Mouse (Mus musculus) lung, embryonic 16.5 days (tissue): Measurements from ENCODE around the gene Dnajb13. TPM values are rescaled to one million over a fixed set of nuclear protein-coding genes. Genes with fewer than 3 reads are reported as not detected.

Experiments
- ATAC-seq: fragments of 200-750 bp; cut with Nextera tagmentation; 2 replicates; pipeline ENCODE4 v1.8.0; 2017; ENCODE audit warnings: low read depth, mild to moderate bottlenecking, moderate library complexity
- H3K27ac ChIP-seq: fragments of 300-500 bp; sonication (generic); 2 replicates; pipeline ENCODE4 v1.5.1; 2014; ENCODE audit warnings: mild to moderate bottlenecking, control low read depth, low read length
- H3K27me3 ChIP-seq: fragments of 300-500 bp; sonication (generic); 2 replicates; pipeline ENCODE4 v1.6.1; 2014; ENCODE audit warnings: low read depth, low read length, mixed read lengths; ENCODE audit not compliant: control insufficient read depth, insufficient read depth
- H3K36me3 ChIP-seq: fragments of 300-500 bp; sonication (generic); 2 replicates; pipeline ENCODE4 v1.6.1; 2014; ENCODE audit warnings: low read length; ENCODE audit not compliant: control insufficient read depth, insufficient read depth
- H3K4me1 ChIP-seq: fragments of 300-500 bp; sonication (generic); replicated peaks from 2 replicates; pipeline ENCODE4 v1.6.1; 2014; ENCODE audit warnings: low read length, mixed read lengths; ENCODE audit not compliant: control insufficient read depth, insufficient read depth
- H3K4me2 ChIP-seq: fragments of 300-500 bp; sonication (generic); 2 replicates; pipeline ENCODE4 v1.6.1; 2014; ENCODE audit warnings: low read depth, low read length, control low read depth
- H3K4me3 ChIP-seq: fragments of 300-500 bp; sonication (generic); 2 replicates; pipeline ENCODE4 v1.5.1; 2014; ENCODE audit warnings: mild to moderate bottlenecking, low read length, control low read depth
- H3K9ac ChIP-seq: fragments of 300-500 bp; sonication (generic); 2 replicates; pipeline ENCODE4 v1.6.1; 2014; ENCODE audit warnings: low read length, control low read depth
- H3K9me3 ChIP-seq: fragments of 300-500 bp; sonication (generic); 2 replicates; pipeline ENCODE4 v1.6.1; 2016; ENCODE audit warnings: low read length; ENCODE audit not compliant: control insufficient read depth
- WGBS: fragments of 180-500 bp; shearing (Covaris S2); extraction: QIAGEN DNeasy Blood & Tissue Kit; methylation state at CpG from one replicate; pipeline ENCODE4 v1.1.7; 2014; 5-methylcytosine and 5-hydroxymethylcytosine counted together
- polyA plus RNA-seq: library from polyadenylated mRNA; unstranded; fragments of >200 nt; fragmentation: Nextera tagmentation; extraction: Ambion mirVana; gene quantifications from 2 replicates; pipeline ENCODE4 v1.2.1, GENCODE M21; 2015

Gene Dnajb13
- polyA plus RNA-seq: 8.5 and 12.9 TPM in 2 replicates

DNA sequence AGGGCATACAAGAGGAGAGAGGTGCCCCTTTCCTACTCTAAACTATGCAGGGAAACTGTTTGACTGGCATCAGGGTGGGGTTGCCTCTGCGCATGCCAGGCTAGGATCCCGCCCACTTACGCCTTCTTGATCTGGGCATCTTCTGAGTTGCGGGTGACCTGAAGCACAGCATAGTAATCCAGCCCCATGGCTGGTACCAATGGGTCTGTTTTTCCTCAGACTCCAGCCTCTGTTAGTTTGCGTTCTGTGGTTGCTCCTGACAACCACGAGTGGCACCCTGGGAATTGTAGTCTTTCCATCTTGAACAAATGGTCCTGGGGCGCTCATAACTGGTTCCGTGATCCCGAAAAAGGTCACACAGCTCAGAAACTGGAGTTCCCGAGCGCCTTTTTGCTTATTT, at the start of gene Dnajb13:
TSS of gene Dnajb13 (minus strand) at position 388 of the 400 bp plus-strand sequence.
- 50% methylated on average over 11 of the region's 11 CpGs for WGBS
- Histone ChIP-seq H3K27me3 (no peaks in the 10 kb centered on the region), H3K9ac (no peak within 1 kb of the TSS), H3K9me3 (no peaks in the 10 kb centered on the region), H3K27ac (no peak within 1 kb of the TSS), H3K4me2 (no peak within 1 kb of the TSS), H3K36me3 (no peaks in the 10 kb centered on the region), H3K4me3 (no peak within 1 kb of the TSS), H3K4me1 (no peaks in the 10 kb centered on the region)
- no peak for ATAC-seq

GRCm38 (mm10) chr7:100561861-100562587, 47.3 kb upstream of the Dnajb13 start:
- no peak overlapping the region for H3K27ac ChIP-seq
- 76% methylated on average over 11 of the region's 11 CpGs for WGBS

DNA sequence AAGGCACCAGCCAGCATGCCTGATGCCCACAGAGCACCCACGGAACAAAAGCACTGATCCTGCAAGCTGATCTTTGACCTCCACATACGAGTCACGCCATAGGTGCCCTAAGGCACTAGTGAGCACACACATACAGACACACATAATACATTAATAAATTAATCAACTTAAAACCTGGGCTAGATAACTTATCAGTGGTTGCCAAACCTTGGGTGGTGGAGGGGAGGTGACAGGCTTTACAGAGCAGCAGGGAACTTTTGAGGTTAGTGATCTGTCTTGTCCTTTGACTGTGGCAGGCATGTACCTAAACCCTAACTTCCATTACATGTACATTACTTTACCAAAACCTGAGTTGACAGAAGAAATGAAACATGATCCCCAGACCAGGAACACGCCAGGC, 44.6 kb upstream of the Dnajb13 start:
- Histone ChIP-seq H3K4me3 (no peak overlapping the region), H3K9me3 (no peaks in the 10 kb centered on the region), H3K9ac (no peak overlapping the region), H3K4me1 (no peaks in the 10 kb centered on the region), H3K27ac (no peak overlapping the region), H3K27me3 (no peaks in the 10 kb centered on the region), H3K36me3 (no peaks in the 10 kb centered on the region), H3K4me2 (no peak overlapping the region)
- ATAC-seq: no peak
- WGBS: 81% methylated on average over 4 of the region's 4 CpGs

More at GRCm38 (mm10) chr7:100561861-100562587, 47.3 kb upstream of the Dnajb13 start:
- no peaks in the 10 kb centered on the region for H3K36me3 ChIP-seq
- no peak overlapping the region for H3K4me2 ChIP-seq
- H3K9ac ChIP-seq: no peak overlapping the region
- H3K4me3 ChIP-seq: no peak overlapping the region
- no peak for ATAC-seq
- H3K9me3 ChIP-seq: no peaks in the 10 kb centered on the region
- H3K4me1 ChIP-seq: no peaks in the 10 kb centered on the region
- H3K27me3 ChIP-seq: no peaks in the 10 kb centered on the region

DNA sequence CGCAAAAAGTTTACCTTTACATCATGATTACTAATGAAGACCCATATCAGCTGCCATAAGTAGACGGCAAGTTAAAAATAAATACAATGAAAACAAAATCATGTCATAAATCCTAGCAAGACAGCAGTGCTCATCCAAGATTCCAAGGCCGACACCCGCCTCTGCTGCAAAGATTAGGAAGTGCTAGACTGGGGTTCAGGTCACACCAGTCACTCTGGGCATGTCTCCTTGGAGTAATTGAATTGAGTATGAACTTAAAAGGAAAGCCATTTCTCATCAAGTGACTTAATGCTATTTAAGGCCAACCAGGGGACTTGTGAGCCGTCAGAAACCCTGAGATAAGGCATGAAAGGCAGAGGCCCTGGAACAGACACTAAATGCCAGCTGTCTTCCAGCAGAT, 42.5 kb upstream of the Dnajb13 start:
- Histone ChIP-seq H3K4me3 (no peak overlapping the region), H3K27me3 (no peaks in the 10 kb centered on the region), H3K9ac (no peak overlapping the region), H3K9me3 (no peaks in the 10 kb centered on the region), H3K4me2 (no peak overlapping the region), H3K36me3 (no peaks in the 10 kb centered on the region), H3K27ac (no peak overlapping the region), H3K4me1 (no peaks in the 10 kb centered on the region)
- no peak for ATAC-seq
- WGBS: 61% methylated on average over 5 of the region's 5 CpGs

DNA sequence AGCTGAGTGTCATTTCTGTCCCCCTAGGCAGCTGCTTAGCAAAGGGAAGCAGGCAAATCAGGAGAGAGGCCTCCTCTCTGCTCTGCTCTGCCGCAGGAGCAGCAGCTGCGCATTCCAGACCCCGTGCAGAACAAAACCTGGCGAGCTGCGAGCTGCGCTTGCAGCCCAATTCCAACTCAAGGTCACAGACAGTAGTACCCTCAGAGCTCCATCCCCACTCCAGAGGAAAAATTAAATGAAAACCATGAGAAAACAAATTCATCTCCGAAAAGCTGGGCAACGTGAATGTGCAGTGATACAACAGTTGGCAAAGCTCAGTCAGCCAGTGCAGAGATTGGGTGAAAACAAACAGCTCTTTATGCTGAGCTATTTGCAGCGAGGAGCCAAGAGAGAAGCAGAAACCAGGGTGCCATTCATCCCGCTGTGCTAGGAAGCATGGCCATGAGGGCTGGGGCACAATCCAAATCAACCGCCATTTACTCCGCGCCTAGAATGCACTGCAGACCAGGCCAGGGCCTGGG, 40.7 kb upstream of the Dnajb13 start:
- Histone ChIP-seq H3K27ac (no peak overlapping the region), H3K36me3 (no peaks in the 10 kb centered on the region), H3K4me2 (no peak overlapping the region), H3K9ac (no peak overlapping the region), H3K4me1 (no peaks in the 10 kb centered on the region), H3K27me3 (no peaks in the 10 kb centered on the region), H3K4me3 (no peak overlapping the region), H3K9me3 (no peaks in the 10 kb centered on the region)
- 45% methylated on average over 13 of the region's 13 CpGs for WGBS
- no peak for ATAC-seq

DNA sequence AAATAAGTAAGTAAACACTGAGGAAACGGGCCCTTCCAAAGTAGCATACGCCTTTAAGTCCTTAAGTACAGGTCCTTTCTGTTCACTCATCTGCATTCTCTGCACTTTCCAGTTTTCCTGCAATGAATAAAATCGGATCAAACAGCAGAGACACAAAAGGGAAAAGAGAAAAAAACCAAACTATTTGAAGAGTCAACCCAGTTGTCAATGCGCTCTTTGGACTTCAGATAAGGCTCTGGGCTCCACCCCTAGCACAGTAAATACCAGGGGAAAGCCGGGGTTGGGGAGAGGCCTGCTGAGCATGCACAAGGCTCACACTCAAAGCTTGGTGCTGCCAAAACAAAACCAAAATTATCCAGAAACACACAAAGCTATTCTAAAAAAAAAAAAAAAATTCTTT, 40.2 kb upstream of the Dnajb13 start:
- Histone ChIP-seq H3K27ac (no peak overlapping the region), H3K4me2 (no peak overlapping the region), H3K36me3 (no peaks in the 10 kb centered on the region), H3K27me3 (no peaks in the 10 kb centered on the region), H3K9ac (no peak overlapping the region), H3K4me1 (no peaks in the 10 kb centered on the region), H3K9me3 (no peaks in the 10 kb centered on the region), H3K4me3 (no peak overlapping the region)
- ATAC-seq: no peak
- 51% methylated on average over 5 of the region's 5 CpGs for WGBS

- no peak overlapping the region for H3K4me2 ChIP-seq
- 39% methylated on average over 5 of the region's 5 CpGs for WGBS
Observed at GRCm38 (mm10) chr7:100550338-100551007, 35.7 kb upstream of the Dnajb13 start.

DNA sequence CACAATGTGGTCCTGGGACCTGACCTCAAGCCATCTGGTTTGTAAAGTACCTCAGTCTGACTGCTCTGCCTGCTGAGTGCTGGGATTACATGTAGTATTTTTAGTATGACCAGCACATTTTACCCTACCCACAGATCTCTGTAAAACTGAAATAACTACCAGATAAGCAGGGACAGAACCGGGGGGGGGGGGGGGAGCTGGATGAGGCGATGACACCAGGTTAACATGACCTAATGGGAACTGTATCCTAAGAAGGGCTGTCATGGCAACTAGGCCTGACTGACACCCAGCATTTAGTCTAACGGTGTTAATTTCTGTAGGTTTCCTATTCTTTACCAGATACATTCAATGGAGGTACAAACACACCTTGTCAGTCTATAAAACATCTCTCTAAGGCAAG, 35.0 kb upstream of the Dnajb13 start:
- H3K9ac ChIP-seq: no peak overlapping the region
- ATAC-seq: no peak
- H3K9me3 ChIP-seq: no peaks in the 10 kb centered on the region
- no peaks in the 10 kb centered on the region for H3K27me3 ChIP-seq
- no peak overlapping the region for H3K4me2 ChIP-seq
- no peaks in the 10 kb centered on the region for H3K4me1 ChIP-seq
- WGBS: 94% methylated on average over 3 of the region's 3 CpGs
- peaks cover 2% of the 10 kb centered on the region; the same call in 1 of the 2 replicates for H3K36me3 ChIP-seq
- no peak overlapping the region for H3K27ac ChIP-seq
- H3K4me3 ChIP-seq: no peak overlapping the region

More at GRCm38 (mm10) chr7:100550338-100551007, 35.7 kb upstream of the Dnajb13 start:
- no peaks in the 10 kb centered on the region for H3K9me3 ChIP-seq
- ATAC-seq: no peak
- peaks cover 2% of the 10 kb centered on the region; the same call in 1 of the 2 replicates for H3K36me3 ChIP-seq
- H3K4me3 ChIP-seq: no peak overlapping the region
- H3K9ac ChIP-seq: no peak overlapping the region
- no peak overlapping the region for H3K27ac ChIP-seq
- no peaks in the 10 kb centered on the region for H3K27me3 ChIP-seq
- no peaks in the 10 kb centered on the region for H3K4me1 ChIP-seq

DNA sequence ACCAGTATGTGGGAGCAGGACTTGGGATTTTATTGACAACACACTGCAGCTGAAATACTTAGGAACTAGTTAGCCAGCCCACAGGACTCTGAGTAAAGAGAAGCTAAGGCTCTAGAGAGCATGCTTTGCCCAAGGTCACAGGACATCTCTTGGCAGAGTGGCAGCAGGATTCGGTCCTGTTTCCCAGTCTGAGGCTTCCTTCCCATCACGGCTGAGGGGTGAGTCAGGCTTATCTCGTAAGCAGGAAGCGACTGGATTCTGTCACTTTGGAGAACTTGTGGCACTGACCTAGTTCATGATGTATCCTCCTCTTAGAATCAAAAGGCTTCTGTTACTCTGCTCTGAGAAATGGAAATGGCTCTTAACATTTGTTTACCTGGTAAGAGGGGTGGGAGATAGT, 32.9 kb upstream of the Dnajb13 start:
- Histone ChIP-seq H3K4me1 (no peaks in the 10 kb centered on the region), H3K27ac (no peak overlapping the region), H3K9ac (no peak overlapping the region), H3K9me3 (no peaks in the 10 kb centered on the region), H3K4me3 (no peak overlapping the region), H3K36me3 (peaks cover 2% of the 10 kb centered on the region; the same call in 1 of the 2 replicates), H3K27me3 (no peaks in the 10 kb centered on the region), H3K4me2 (no peak overlapping the region)
- ATAC-seq: no peak
- WGBS: 57% methylated on average over 4 of the region's 4 CpGs
